Mouse (Mus musculus) bone marrow, adult 2 months (tissue): Measurements from ENCODE around the gene Lrrk1.

Source experiments
- CTCF ChIP-seq: fragments of 200-500 bp; IDR thresholded peaks from 2 replicates; pipeline ENCODE4 v1.5.1; 2011; ENCODE audit warnings: low read length, control low read depth; ENCODE audit not compliant: control insufficient read depth, insufficient read depth
- POLR2A ChIP-seq: fragments of 200-500 bp; IDR thresholded peaks from 2 replicates; pipeline ENCODE4 v1.6.1; 2011; ENCODE audit warnings: low read depth, mild to moderate bottlenecking, control low read depth, low read length, borderline replicate concordance; ENCODE audit not compliant: control insufficient read depth

DNA sequence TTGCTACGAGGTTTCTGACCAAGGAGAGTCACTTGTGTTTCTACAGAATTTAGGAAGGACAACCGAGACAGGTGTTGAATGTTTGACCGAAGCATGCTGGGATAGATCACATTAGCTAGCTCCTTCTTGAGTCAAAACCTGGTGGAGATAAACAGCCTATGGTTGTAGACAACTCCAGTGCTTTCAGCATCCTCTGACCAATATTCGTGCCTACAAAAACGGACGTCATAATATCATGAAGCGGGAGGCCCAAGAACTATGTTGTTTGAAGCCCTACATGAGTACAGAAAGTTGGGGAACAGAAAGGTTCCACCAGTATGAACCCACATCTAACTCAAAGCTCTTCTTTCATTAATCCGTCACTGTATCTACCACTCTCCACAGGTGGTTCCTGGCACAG lies 3.3 kb downstream of the Lrrk1 start:
- TF ChIP-seq POLR2A (no peak), CTCF (no peak)
